Mouse (Mus musculus): ENCODE data around the gene Vrk1.

Gene Vrk1

DNA sequence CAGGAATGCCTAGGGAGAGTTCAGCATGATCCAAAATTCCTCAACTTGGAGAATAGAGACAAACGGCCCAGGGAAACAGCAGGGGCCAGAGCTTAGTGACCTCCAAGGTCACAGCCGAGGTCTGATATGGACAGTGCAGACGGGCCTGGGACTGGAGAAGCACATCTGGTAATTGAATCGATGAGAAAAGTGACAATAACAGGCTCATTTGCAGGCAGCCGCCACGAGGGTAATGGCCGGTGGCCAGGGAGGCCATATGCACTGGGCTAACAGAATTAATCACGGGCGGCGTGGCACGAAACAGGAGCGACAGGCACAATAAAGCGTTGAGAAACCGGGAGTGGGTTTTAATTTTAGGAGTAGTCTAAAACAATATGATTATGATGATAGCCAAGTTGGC is 113.2 kb downstream of the Vrk1 start:
- no peak for DNase-seq (ENCODE audit: low spot score)

GRCm38 (mm10) chr12:106124581-106124980 is 114.6 kb downstream of the Vrk1 start:
- DNase-seq (ENCODE audit: low spot score) = no peak

Data from testis, postnatal 14 days (tissue).